In the genomic region with DNA sequence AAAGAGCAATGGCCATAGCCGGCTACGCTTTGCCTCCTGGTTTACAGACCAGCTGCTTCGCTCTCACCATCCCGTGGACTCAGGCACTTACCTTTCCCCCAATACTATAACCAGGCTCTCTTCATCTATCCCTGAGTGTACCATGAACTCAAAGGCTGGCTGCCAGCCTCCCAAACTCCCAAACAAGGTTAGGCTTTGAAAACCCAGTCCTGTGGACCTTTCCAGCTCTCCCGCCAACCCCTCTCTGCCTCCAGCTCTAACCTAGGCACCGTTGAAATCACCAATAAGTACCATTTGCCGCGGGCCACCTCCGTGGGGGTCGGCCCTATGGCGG, we compare ENCODE assay signal across 8 mouse cellular contexts. TPM values are rescaled to one million over a fixed set of nuclear protein-coding genes. Genes with fewer than 3 reads are reported as not detected.
DNase-seq lines count a peak whose midpoint lies in the region; ATAC-seq and TF ChIP-seq lines count a peak whose summit lies in the region.

No protein-coding gene starts in this region.

- H3K4me3 ChIP-seq in heart, embryonic 16.5 days (ENCODE audit: low read length), result peak overlapping the region; percentile 89
- peak overlapping the region; percentile 98 for H3K4me3 ChIP-seq in bone marrow macrophage, adult 2 months (ENCODE audit: insufficient read depth, low read length)
- peak overlapping the region; percentile 85 for H3K4me3 ChIP-seq in intestine, embryonic 14.5 days (ENCODE audit: low read depth, low read length)
- H3K4me3 ChIP-seq in midbrain, embryonic 14.5 days (replicated peaks; ENCODE audit: low read depth, low read length), result peak overlapping the region; percentile 97

- peak overlapping the region; percentile 91 for H3K27ac ChIP-seq in heart, embryonic 16.5 days (ENCODE audit: low read length)
- H3K27ac ChIP-seq in bone marrow macrophage, adult 2 months (ENCODE audit: insufficient read depth, low read depth, low read length), result peak overlapping the region; percentile 92
- H3K27ac ChIP-seq in intestine, embryonic 14.5 days (ENCODE audit: low read depth), result peak overlapping the region; percentile 89
- H3K27ac ChIP-seq in midbrain, embryonic 14.5 days (replicated peaks; ENCODE audit: low read depth, low read length), result peak overlapping the region; percentile 94

- TF ChIP-seq CTCF in bone marrow macrophage, adult 2 months (IDR thresholded peaks at IDR 0.05; ENCODE audit: low read depth, low read length), result no peak

- H3K4me1 ChIP-seq in heart, embryonic 16.5 days (ENCODE audit: control insufficient read depth, insufficient read depth, low read length), result peaks cover 46% of the 10 kb centered on the region
- peaks cover 32% of the 10 kb centered on the region for H3K4me1 ChIP-seq in bone marrow macrophage, adult 2 months (ENCODE audit: control insufficient read depth, insufficient read depth, low read length)
- H3K4me1 ChIP-seq in intestine, embryonic 14.5 days (replicated peaks; ENCODE audit: control insufficient read depth, insufficient read depth, low read length), result peaks cover 30% of the 10 kb centered on the region
- H3K4me1 ChIP-seq in midbrain, embryonic 14.5 days (ENCODE audit: control insufficient read depth, insufficient read depth, low read length), result peaks cover 42% of the 10 kb centered on the region

- H3K9ac ChIP-seq in heart, embryonic 16.5 days (ENCODE audit: low read length), result peak overlapping the region; percentile 93
- peak overlapping the region; percentile 92 for H3K9ac ChIP-seq in intestine, embryonic 14.5 days (ENCODE audit: low read length)
- H3K9ac ChIP-seq in midbrain, embryonic 14.5 days (replicated peaks; ENCODE audit: low read length), result peak overlapping the region; percentile 94

- DNase-seq in heart, adult 11 months, result no peak
- DNase-seq in intestine, embryonic 14.5 days (ENCODE audit: low spot score), result no peak
- DNase-seq in midbrain, embryonic 14.5 days, result no peak
- DNase-seq in left cerebral cortex, postnatal 4 days, result no peak
- no peak for DNase-seq in right cerebral cortex, adult 18-20 months

- peak overlapping the region; percentile 90 for H3K4me2 ChIP-seq in heart, embryonic 16.5 days (ENCODE audit: low read depth, low read length)
- peak overlapping the region; percentile 98 for H3K4me2 ChIP-seq in intestine, embryonic 14.5 days (ENCODE audit: low read length)
- H3K4me2 ChIP-seq in midbrain, embryonic 14.5 days (ENCODE audit: low read length), result peak overlapping the region; percentile 96

- no peak for ATAC-seq in heart, embryonic 16.5 days (replicated peaks; ENCODE audit: extremely low read depth, insufficient read depth, low FRiP score)
- ATAC-seq in intestine, embryonic 14.5 days (replicated peaks; ENCODE audit: low FRiP score, low TSS enrichment, low read depth), result no peak
- ATAC-seq in midbrain, embryonic 14.5 days (ENCODE audit: low FRiP score, low TSS enrichment), result no peak
- no peak for ATAC-seq in activated CD4-positive, CD25-positive, alpha-beta regulatory T cell, adult 4 months

- intact Hi-C loops in left cerebral cortex, postnatal 4 days (cut with DNase I), result no loop called here

- no peaks in the 10 kb centered on the region for H3K27me3 ChIP-seq in heart, embryonic 16.5 days (ENCODE audit: control insufficient read depth, insufficient read depth, low read length)
- H3K27me3 ChIP-seq in intestine, embryonic 14.5 days (replicated peaks; ENCODE audit: control insufficient read depth, insufficient read depth, low read length), result no peaks in the 10 kb centered on the region
- H3K27me3 ChIP-seq in midbrain, embryonic 14.5 days (ENCODE audit: control insufficient read depth, insufficient read depth, low read length), result no peaks in the 10 kb centered on the region

- H3K36me3 ChIP-seq in heart, embryonic 16.5 days (ENCODE audit: control insufficient read depth, insufficient read depth), result peaks cover 15% of the 10 kb centered on the region
- peaks cover 22% of the 10 kb centered on the region for H3K36me3 ChIP-seq in intestine, embryonic 14.5 days (ENCODE audit: control insufficient read depth, insufficient read depth, low read length)
- H3K36me3 ChIP-seq in midbrain, embryonic 14.5 days (ENCODE audit: control insufficient read depth, insufficient read depth, low read length), result peaks cover 33% of the 10 kb centered on the region

- WGBS in heart, embryonic 16.5 days, result under 1% methylated on average over 11 of the region's 11 CpGs
- under 1% methylated on average over 11 of the region's 11 CpGs for WGBS in intestine, embryonic 14.5 days
- WGBS in midbrain, embryonic 14.5 days, result under 1% methylated on average over 11 of the region's 11 CpGs

- TF ChIP-seq POLR2A in bone marrow macrophage, adult 2 months (IDR thresholded peaks at IDR 0.05; ENCODE audit: borderline replicate concordance, low read depth, low read length), result no peak

- peaks cover 3% of the 10 kb centered on the region for H3K9me3 ChIP-seq in heart, embryonic 16.5 days (replicated peaks; ENCODE audit: control insufficient read depth, low read length)
- peaks cover 6% of the 10 kb centered on the region; the same call in 1 of the 2 replicates for H3K9me3 ChIP-seq in intestine, embryonic 14.5 days (ENCODE audit: control insufficient read depth, low read length)
- H3K9me3 ChIP-seq in midbrain, embryonic 14.5 days (ENCODE audit: control insufficient read depth, low read length), result no peaks in the 10 kb centered on the region

RNA-seq across cellular contexts. Expression of gene Ppp1r37, which starts 1.5 kb away (rescaled TPM):
- 18.2 and 21.1 TPM in 2 replicates for polyA plus RNA-seq in heart, embryonic 16.5 days (2015; fragmentation: Nextera tagmentation; extraction: Ambion mirVana)
- 19.3 and 25.7 TPM in 2 replicates for polyA plus RNA-seq in bone marrow macrophage, adult 2 months (2012; ENCODE audit: insufficient read depth, insufficient read length, missing spikeins)
- polyA plus RNA-seq in intestine, embryonic 14.5 days (2014; fragmentation: Nextera tagmentation; extraction: Ambion mirVana), result 4.4 and 6.0 TPM in 2 replicates
- 9.5 and 31.7 TPM in 2 replicates for polyA plus RNA-seq in midbrain, embryonic 14.5 days (2014; fragmentation: Nextera tagmentation; extraction: Ambion mirVana)
- 10 to 100 TPM; 81.1 to 85.1 TPM for total RNA-seq in left cerebral cortex, postnatal 4 days (2021)
- polyA plus RNA-seq in activated CD4-positive, CD25-positive, alpha-beta regulatory T cell, adult 4 months (2017; shearing (Covaris generic)), result 1 to 10 TPM; 3.2 TPM

RNA-seq across cellular contexts. Expression of gene Zfp296, which starts 15.7 kb away (rescaled TPM):
- polyA plus RNA-seq in heart, embryonic 16.5 days (2015; fragmentation: Nextera tagmentation; extraction: Ambion mirVana), result 0.24 and 0.66 TPM in 2 replicates
- 0.60 TPM in 1 of 2 replicates, not detected in the other for polyA plus RNA-seq in bone marrow macrophage, adult 2 months (2012; ENCODE audit: insufficient read depth, insufficient read length, missing spikeins)
- 1.1 and 1.4 TPM in 2 replicates for polyA plus RNA-seq in intestine, embryonic 14.5 days (2014; fragmentation: Nextera tagmentation; extraction: Ambion mirVana)
- polyA plus RNA-seq in midbrain, embryonic 14.5 days (2014; fragmentation: Nextera tagmentation; extraction: Ambion mirVana), result 0.22 and 0.32 TPM in 2 replicates
- under 1 TPM; 0.22 to 0.24 TPM for total RNA-seq in left cerebral cortex, postnatal 4 days (2021)
- polyA plus RNA-seq in activated CD4-positive, CD25-positive, alpha-beta regulatory T cell, adult 4 months (2017; shearing (Covaris generic)), result 1 to 10 TPM in 1 of 2 experiments, under 1 TPM in 1; 0.46 to 2.3 TPM

RNA-seq across cellular contexts. Expression of gene Gemin7, which starts 16.0 kb away (rescaled TPM):
- 125 and 127 TPM in 2 replicates for polyA plus RNA-seq in heart, embryonic 16.5 days (2015; fragmentation: Nextera tagmentation; extraction: Ambion mirVana)
- 51.6 and 52.0 TPM in 2 replicates for polyA plus RNA-seq in bone marrow macrophage, adult 2 months (2012; ENCODE audit: insufficient read depth, insufficient read length, missing spikeins)
- polyA plus RNA-seq in intestine, embryonic 14.5 days (2014; fragmentation: Nextera tagmentation; extraction: Ambion mirVana), result 176 and 180 TPM in 2 replicates
- polyA plus RNA-seq in midbrain, embryonic 14.5 days (2014; fragmentation: Nextera tagmentation; extraction: Ambion mirVana), result 140 and 154 TPM in 2 replicates
- total RNA-seq in left cerebral cortex, postnatal 4 days (2021), result 10 to 100 TPM; 56.0 to 58.2 TPM
- polyA plus RNA-seq in activated CD4-positive, CD25-positive, alpha-beta regulatory T cell, adult 4 months (2017; shearing (Covaris generic)), result 10 to 100 TPM; 88.3 to 91.8 TPM

RNA-seq across cellular contexts. Expression of gene Clasrp, which starts 42.9 kb away (rescaled TPM):
- polyA plus RNA-seq in heart, embryonic 16.5 days (2015; fragmentation: Nextera tagmentation; extraction: Ambion mirVana), result 31.9 and 35.1 TPM in 2 replicates
- polyA plus RNA-seq in bone marrow macrophage, adult 2 months (2012; ENCODE audit: insufficient read depth, insufficient read length, missing spikeins), result 41.1 and 53.9 TPM in 2 replicates
- 41.4 and 46.4 TPM in 2 replicates for polyA plus RNA-seq in intestine, embryonic 14.5 days (2014; fragmentation: Nextera tagmentation; extraction: Ambion mirVana)
- 44.7 and 50.4 TPM in 2 replicates for polyA plus RNA-seq in midbrain, embryonic 14.5 days (2014; fragmentation: Nextera tagmentation; extraction: Ambion mirVana)
- 100 to 1,000 TPM in 1 of 2 experiments, 10 to 100 TPM in 1; 98.0 to 106 TPM for total RNA-seq in left cerebral cortex, postnatal 4 days (2021)
- polyA plus RNA-seq in activated CD4-positive, CD25-positive, alpha-beta regulatory T cell, adult 4 months (2017; shearing (Covaris generic)), result 1 to 10 TPM; 8.4 to 9.7 TPM

RNA-seq across cellular contexts. Expression of gene Nkpd1, which starts 43.8 kb away (rescaled TPM):
- polyA plus RNA-seq in heart, embryonic 16.5 days (2015; fragmentation: Nextera tagmentation; extraction: Ambion mirVana), result 0.14 TPM in 1 of 2 replicates, not detected in the other
- polyA plus RNA-seq in bone marrow macrophage, adult 2 months (2012; ENCODE audit: insufficient read depth, insufficient read length, missing spikeins), result not detected in 2 replicates
- polyA plus RNA-seq in intestine, embryonic 14.5 days (2014; fragmentation: Nextera tagmentation; extraction: Ambion mirVana), result 0.09 and 0.27 TPM in 2 replicates
- 0.51 and 0.74 TPM in 2 replicates for polyA plus RNA-seq in midbrain, embryonic 14.5 days (2014; fragmentation: Nextera tagmentation; extraction: Ambion mirVana)
- total RNA-seq in left cerebral cortex, postnatal 4 days (2021), result under 1 TPM; 0.90 to 0.91 TPM
- not detected for polyA plus RNA-seq in activated CD4-positive, CD25-positive, alpha-beta regulatory T cell, adult 4 months (2017; shearing (Covaris generic))
